28 mouse cellular contexts compared by ENCODE assay signal in genomic region chr10:127691053-127691452, GRCm38 (mm10). TPM values are rescaled to one million over a fixed set of nuclear protein-coding genes. Genes with fewer than 3 reads are reported as not detected.
DNase-seq lines count a peak whose midpoint lies in the region; ATAC-seq and TF ChIP-seq lines count a peak whose summit lies in the region.
"Had no signal": no experiment of that assay in that cellular context is flagged by ENCODE, and none has a peak within 500 bp of the region (broad histone marks: within the 10 kb centered on the region; RNA-seq: fewer than 3 reads in every experiment).

No protein-coding gene starts in this region.

- 18% methylated on average over 1 of the region's 1 CpGs for whole genome bisulfite sequencing in stomach, postnatal 0 days

- H3K36me3 ChIP-seq in testis, adult 2 months (ENCODE audit: control insufficient read depth, insufficient read depth, low read length): no peaks in the 10 kb centered on the region; the same call in 1 of the 2 replicates
- peaks cover 11% of the 10 kb centered on the region for H3K36me3 ChIP-seq in stomach, postnatal 0 days (ENCODE audit: control insufficient read depth, insufficient read depth, low read length)

- no peaks in the 10 kb centered on the region; the same call in 1 of the 2 replicates for H3K4me1 ChIP-seq in testis, adult 2 months (ENCODE audit: control insufficient read depth, insufficient read depth, low read length)
- no peaks in the 10 kb centered on the region for H3K4me1 ChIP-seq in stomach, postnatal 0 days (replicated peaks; ENCODE audit: control insufficient read depth, insufficient read depth)
- H3K4me1 ChIP-seq: forebrain, embryonic 12.5 days; hindbrain, embryonic 10.5 days; lung, embryonic 15.5 days; neural tube, embryonic 13.5 days had no signal

- peak; percentile 47 for TF ChIP-seq CTCF in layer of hippocampus, adult 2 months (conservative IDR thresholded peaks at IDR 0.05)
- peak; percentile 33; the same call in 1 of the 2 replicates for TF ChIP-seq CTCF in testis, adult 2 months (IDR thresholded peaks at IDR 0.05; ENCODE audit: control insufficient read depth, insufficient read depth, insufficient replicate concordance, low read depth, low read length)
- TF ChIP-seq CTCF in stomach, postnatal 0 days (IDR thresholded peaks at IDR 0.05; ENCODE audit: low read depth): peak; percentile 35

- no peak overlapping the region for H3K4me2 ChIP-seq in stomach, postnatal 0 days (replicated peaks; ENCODE audit: low read depth)
- H3K4me2 ChIP-seq: embryonic facial prominence, embryonic 13.5 days; forebrain, embryonic 12.5 days; heart, embryonic 12.5 days; lung, embryonic 15.5 days; neural tube, embryonic 13.5 days had no signal

- H3K9me3 ChIP-seq in stomach, postnatal 0 days (ENCODE audit: control insufficient read depth, low read length): no peaks in the 10 kb centered on the region
- H3K9me3 ChIP-seq: embryonic facial prominence, embryonic 13.5 days; forebrain, embryonic 12.5 days; heart, embryonic 12.5 days; hindbrain, embryonic 10.5 days; lung, embryonic 15.5 days; neural tube, embryonic 13.5 days had no signal

- no peak for TF ChIP-seq EP300 in stomach, postnatal 0 days (optimal IDR thresholded peaks at IDR 0.05)

- H3K9ac ChIP-seq in stomach, postnatal 0 days (ENCODE audit: low read length): no peak overlapping the region
- H3K9ac ChIP-seq: embryonic facial prominence, embryonic 13.5 days; forebrain, embryonic 12.5 days; heart, embryonic 12.5 days; lung, embryonic 15.5 days; neural tube, embryonic 13.5 days had no signal

- H3K27me3 ChIP-seq in testis, adult 2 months (ENCODE audit: control insufficient read depth, insufficient read depth, low read length): no peaks in the 10 kb centered on the region
- no peaks in the 10 kb centered on the region for H3K27me3 ChIP-seq in stomach, postnatal 0 days (ENCODE audit: control insufficient read depth, insufficient read depth, low read length)
- H3K27me3 ChIP-seq: embryonic facial prominence, embryonic 13.5 days; forebrain, embryonic 12.5 days; heart, embryonic 12.5 days; lung, embryonic 15.5 days; neural tube, embryonic 13.5 days had no signal

- no peak overlapping the region for H3K27ac ChIP-seq in layer of hippocampus, adult 2 months
- no peak overlapping the region for H3K27ac ChIP-seq in testis, adult 2 months (ENCODE audit: control insufficient read depth, insufficient read depth, low read depth, low read length)
- no peak overlapping the region for H3K27ac ChIP-seq in stomach, postnatal 0 days (replicated peaks)
- H3K27ac ChIP-seq: embryonic facial prominence, embryonic 13.5 days; forebrain, embryonic 12.5 days; hindbrain, embryonic 10.5 days; lung, embryonic 15.5 days; neural tube, embryonic 13.5 days had no signal

- ATAC-seq in stomach, postnatal 0 days (ENCODE audit: low FRiP score, low TSS enrichment): no peak
- ATAC-seq: hindbrain, embryonic 16.5 days; midbrain, embryonic 16.5 days had no signal

- TF ChIP-seq POLR2A in testis, adult 2 months (IDR thresholded peaks at IDR 0.05; ENCODE audit: control insufficient read depth, low read depth, low read length): no peak

- no peak for DNase-seq in layer of hippocampus, adult 2 months (ENCODE audit: low spot score in 2 of 2)
- no peak for DNase-seq in layer of hippocampus, adult 18-20 months (ENCODE audit: low spot score in 2 of 2)
- no peak for DNase-seq in testis, postnatal 14 days (ENCODE audit: low spot score)
- peak; percentile 44 for DNase-seq in R1 (ENCODE audit: low read depth, low spot score)
- DNase-seq in stomach, postnatal 0 days (ENCODE audit: low spot score): no peak
- no peak for DNase-seq in gastrocnemius, postnatal 10 days
- no peak for DNase-seq in gastrocnemius, adult 18-20 months (ENCODE audit: low spot score)
- DNase-seq: adrenal gland, postnatal 14 days; B cell, adult 2 months; cerebellum, postnatal 10 days; heart, adult 18-20 months; heart, postnatal 10 days; kidney, adult 11 months; lung, postnatal 4 days; thymus, postnatal 14 days had no signal

- no peak overlapping the region for H3K4me3 ChIP-seq in layer of hippocampus, adult 2 months
- no peak overlapping the region for H3K4me3 ChIP-seq in testis, adult 2 months (ENCODE audit: control insufficient read depth, low read depth, low read length)
- H3K4me3 ChIP-seq in stomach, postnatal 0 days (ENCODE audit: low read depth, low read length): no peak overlapping the region
- H3K4me3 ChIP-seq: embryonic facial prominence, embryonic 13.5 days; erythroblast, embryonic 14.5 days; forebrain, embryonic 12.5 days; heart, embryonic 12.5 days; hindbrain, embryonic 10.5 days; lung, embryonic 15.5 days; myocyte; neural tube, embryonic 13.5 days had no signal

RNA-seq across cellular contexts. Expression of gene Myo1a, which starts 13.9 kb away (rescaled TPM):
- 1 to 10 TPM in 1 of 2 experiments, under 1 TPM in 1; 0.59 to 1.1 TPM for total RNA-seq in layer of hippocampus, adult 2 months (2021)
- 1 to 10 TPM in 1 of 2 experiments, under 1 TPM in 1; 0.79 to 1.7 TPM for total RNA-seq in layer of hippocampus, adult 18-20 months (2021)
- 18.5 and 19.1 TPM in 2 replicates for polyA plus RNA-seq in testis, adult 2 months (2012; rRNA removed)
- polyA plus RNA-seq in stomach, postnatal 0 days (2015; fragmentation: Nextera tagmentation; extraction: Ambion mirVana): 39.3 and 42.1 TPM in 2 replicates
- under 1 TPM; 0.21 to 0.54 TPM for total RNA-seq in gastrocnemius, postnatal 10 days (2021)
- total RNA-seq in gastrocnemius, adult 18-20 months (2021): not detected
- total RNA-seq: gastrocnemius, adult 8-10 months; heart, postnatal 10 days had no signal

RNA-seq across cellular contexts. Expression of gene Nab2, which starts 22.7 kb away (rescaled TPM):
- 10 to 100 TPM; 44.0 to 44.4 TPM for total RNA-seq in layer of hippocampus, adult 2 months (2021)
- 10 to 100 TPM; 54.8 to 55.6 TPM for total RNA-seq in layer of hippocampus, adult 18-20 months (2021)
- polyA plus RNA-seq in testis, adult 2 months (2012; rRNA removed): 24.6 and 26.2 TPM in 2 replicates
- polyA plus RNA-seq in stomach, postnatal 0 days (2015; fragmentation: Nextera tagmentation; extraction: Ambion mirVana): 6.8 and 8.9 TPM in 2 replicates
- 10 to 100 TPM in 1 of 2 experiments, 1 to 10 TPM in 1; 7.0 to 13.2 TPM for total RNA-seq in gastrocnemius, postnatal 10 days (2021)
- 1 to 10 TPM; 3.4 to 3.5 TPM for total RNA-seq in gastrocnemius, adult 18-20 months (2021)

RNA-seq across cellular contexts. Expression of gene Nemp1, which starts 24.4 kb away (rescaled TPM):
- total RNA-seq in layer of hippocampus, adult 2 months (2021): 1 to 10 TPM; 5.8 to 6.8 TPM
- total RNA-seq in layer of hippocampus, adult 18-20 months (2021): 1 to 10 TPM; 6.6 to 6.7 TPM
- 46.8 and 58.1 TPM in 2 replicates for polyA plus RNA-seq in testis, adult 2 months (2012; rRNA removed)
- polyA plus RNA-seq in stomach, postnatal 0 days (2015; fragmentation: Nextera tagmentation; extraction: Ambion mirVana): 4.1 and 4.5 TPM in 2 replicates
- 1 to 10 TPM; 2.8 to 5.3 TPM for total RNA-seq in gastrocnemius, postnatal 10 days (2021)
- total RNA-seq in gastrocnemius, adult 18-20 months (2021): 1 to 10 TPM; 2.5 to 2.7 TPM

RNA-seq across cellular contexts. Expression of gene Tac2, which starts 33.2 kb away (rescaled TPM):
- 1 to 10 TPM; 2.2 to 3.6 TPM for total RNA-seq in layer of hippocampus, adult 2 months (2021)
- total RNA-seq in layer of hippocampus, adult 18-20 months (2021): 1 to 10 TPM; 3.8 to 6.9 TPM
- polyA plus RNA-seq in testis, adult 2 months (2012; rRNA removed): not detected in 2 replicates
- polyA plus RNA-seq in stomach, postnatal 0 days (2015; fragmentation: Nextera tagmentation; extraction: Ambion mirVana): 0.34 and 0.35 TPM in 2 replicates
- total RNA-seq in gastrocnemius, postnatal 10 days (2021): under 1 TPM in 1 of 2 experiments, not detected in 1; 0.38 TPM
- total RNA-seq in gastrocnemius, adult 18-20 months (2021): not detected
- total RNA-seq: adrenal gland, postnatal 14 days; gastrocnemius, adult 8-10 months; heart, adult 18-20 months; heart, postnatal 10 days; liver, adult 2 months had no signal
- polyA plus RNA-seq: forebrain, embryonic 12.5 days; hindbrain, embryonic 10.5 days; liver, adult 2 months; lung, embryonic 15.5 days had no signal

RNA-seq across cellular contexts. Expression of gene Stat6, which starts 48.3 kb away (rescaled TPM):
- 1 to 10 TPM; 6.4 to 6.7 TPM for total RNA-seq in layer of hippocampus, adult 2 months (2021)
- 1 to 10 TPM; 5.7 to 7.3 TPM for total RNA-seq in layer of hippocampus, adult 18-20 months (2021)
- polyA plus RNA-seq in testis, adult 2 months (2012; rRNA removed): 3.9 and 5.9 TPM in 2 replicates
- 31.4 and 34.6 TPM in 2 replicates for polyA plus RNA-seq in stomach, postnatal 0 days (2015; fragmentation: Nextera tagmentation; extraction: Ambion mirVana)
- 10 to 100 TPM; 15.8 to 24.4 TPM for total RNA-seq in gastrocnemius, postnatal 10 days (2021)
- total RNA-seq in gastrocnemius, adult 18-20 months (2021): 10 to 100 TPM; 16.0 to 17.9 TPM
